Mouse (Mus musculus) regulatory T cell (primary cell): Measurements from ENCODE around the gene Pradc1.

Experiments
- in situ Hi-C: fragments of 300-600 bp; cut with MboI, MseI; formaldehyde crosslinking; loops from one replicate; pipeline ENCODE4 v1.15.1; 2025; ENCODE audit warnings: high pct_unique_total_duplicates

Pradc1 gene

GRCm38 (mm10) chr6:85397165-85397564, 54.6 kb downstream of the Pradc1 start:
- in situ Hi-C loops: no loop called here
